Mouse (Mus musculus): Measurements from ENCODE around the gene Tmem217.
"Not testable (repeated sequence)": the region's sequence is repeated elsewhere in the genome, so short reads cannot be mapped to it uniquely, and the experiment has no call there.

- not testable (repeated sequence) for TF ChIP-seq CTCF (IDR thresholded peaks at IDR 0.05; ENCODE audit: control insufficient read depth, insufficient read depth, low read length); POLR2A (IDR thresholded peaks at IDR 0.05; ENCODE audit: borderline replicate concordance, control insufficient read depth, low read depth, low read length)
Observed at GRCm38 (mm10) chr17:29518665-29519064, 33.5 kb downstream of the Tmem217 start.

All from bone marrow, adult 2 months (tissue).